Mouse (Mus musculus) testis, postnatal 10 days (tissue): ENCODE measurements around the gene Arhgef38.

Experiments used
- DNase-seq: peaks from one replicate; pipeline ENCODE4 v3.0.0; 2021; ENCODE audit warnings: low spot score

Arhgef38 gene

DNA sequence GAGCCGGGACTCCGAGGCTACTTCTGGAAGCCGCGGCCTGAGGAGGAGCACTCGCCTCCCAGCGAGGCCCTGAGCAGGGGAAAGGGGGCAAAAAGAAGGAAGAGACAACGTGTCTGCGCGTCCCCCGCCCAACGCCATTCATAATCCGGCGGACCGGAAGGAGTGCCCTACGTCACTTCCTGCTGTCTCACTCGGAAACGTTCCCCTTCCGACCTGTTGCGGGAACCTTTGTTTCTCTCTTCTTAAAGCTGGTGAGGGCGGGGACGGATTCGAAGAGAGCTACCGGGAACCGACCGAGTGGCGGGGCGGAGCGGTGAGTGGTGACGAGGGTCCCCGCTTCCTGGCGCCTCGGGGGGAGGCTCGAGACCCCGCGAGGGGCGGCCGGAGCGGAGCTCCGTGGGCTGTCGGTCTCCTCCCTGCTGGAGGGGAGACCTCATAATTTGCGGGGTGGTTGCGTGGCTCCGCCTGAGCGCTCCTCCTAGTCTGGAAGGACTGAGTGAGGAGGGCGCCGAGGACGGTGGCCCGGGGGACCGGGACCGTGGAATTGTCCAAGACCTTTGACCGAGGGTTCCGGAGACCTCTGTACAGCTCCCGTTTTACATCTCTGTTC lies 143.0 kb downstream of the Arhgef38 start, which contains the start of the genes Ints12 and Gstcd:
TSS of gene Ints12 (plus strand) at position 177 of the 610 bp plus-strand sequence.
TSS of gene Gstcd (minus strand) at position 370 of the 610 bp plus-strand sequence.
- DNase-seq: peak; percentile 91

DNA sequence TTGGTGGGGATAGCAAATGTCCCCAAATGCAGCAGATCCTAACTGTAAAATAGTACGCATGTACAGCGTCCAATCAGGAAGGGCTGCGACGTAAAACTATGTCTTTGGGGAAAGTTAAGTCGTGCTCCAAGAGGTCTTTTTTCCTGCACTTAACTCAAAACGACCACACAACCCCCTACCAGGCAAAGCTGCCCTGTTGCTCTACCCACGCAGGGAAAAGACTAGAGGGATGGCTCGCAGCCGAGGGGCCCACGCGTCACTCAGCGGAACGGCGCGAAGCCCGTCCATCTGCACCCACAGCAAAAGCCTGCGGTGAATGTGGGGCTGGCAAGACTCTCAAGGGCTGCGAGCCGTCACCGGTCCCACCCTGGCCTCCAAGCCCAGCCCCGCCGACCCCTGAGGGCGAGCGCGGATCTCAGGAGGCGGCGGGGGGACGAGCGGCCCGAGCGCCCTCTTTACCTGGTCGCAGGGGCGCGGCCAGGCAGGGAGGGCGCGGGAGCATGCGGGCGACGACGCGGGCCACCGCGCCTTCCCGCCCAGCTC lies 143.6 kb downstream of the Arhgef38 start:
- no peak for DNase-seq

- no peak for DNase-seq
These were observed 144.3 kb downstream of the Arhgef38 start for GRCm38 (mm10) chr3:133090247-133091120.

DNA sequence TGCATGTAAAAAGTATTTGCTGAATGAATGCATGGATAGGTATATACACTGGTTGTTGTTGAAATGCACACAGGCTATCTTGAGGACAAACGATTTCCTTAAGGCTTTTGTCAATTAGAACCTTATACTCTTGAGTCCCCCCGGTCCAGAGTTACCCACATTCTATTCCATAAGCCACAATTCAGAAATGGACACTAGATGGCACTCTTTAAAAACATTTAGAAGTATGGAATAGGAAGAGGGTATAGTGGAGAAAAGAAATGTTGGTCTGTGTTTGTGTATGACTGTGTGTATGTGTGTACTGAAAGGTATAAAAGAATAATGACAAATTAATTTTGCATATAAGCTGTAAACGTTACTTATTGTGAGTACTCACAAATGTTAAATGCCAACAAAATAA lies 148.9 kb downstream of the Arhgef38 start:
- DNase-seq: no peak

GRCm38 (mm10) chr3:133082736-133083135 lies 152.0 kb downstream of the Arhgef38 start:
- DNase-seq: no peak

GRCm38 (mm10) chr3:133075560-133075959 lies 159.2 kb downstream of the Arhgef38 start:
- DNase-seq: no peak
